Mouse (Mus musculus): ENCODE measurements around the gene Gm37240.
A peak's percentile ranks its signal among the peaks of the same experiment; 100 is the strongest.

Gene Gm37240

DNA sequence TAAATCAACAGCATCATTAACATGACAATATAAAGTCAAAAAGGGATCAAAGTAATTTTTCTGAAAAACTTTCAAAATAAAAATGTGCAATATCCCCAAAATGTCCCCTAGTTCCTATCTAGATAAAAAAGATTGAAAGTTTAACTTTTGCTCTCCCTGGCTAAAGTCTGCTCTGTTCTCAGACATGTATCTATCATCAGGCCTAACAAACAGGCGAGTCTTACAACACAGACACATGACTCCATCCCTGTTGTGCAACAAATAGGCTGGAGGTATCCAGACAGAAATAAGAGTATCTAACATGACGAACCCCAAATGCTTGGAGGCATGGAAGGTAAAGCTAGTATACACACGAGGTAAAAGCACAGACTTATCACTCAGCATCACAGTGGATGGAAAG lies 68.0 kb downstream of the Gm37240 start:
- DNase-seq, result no peak

DNA sequence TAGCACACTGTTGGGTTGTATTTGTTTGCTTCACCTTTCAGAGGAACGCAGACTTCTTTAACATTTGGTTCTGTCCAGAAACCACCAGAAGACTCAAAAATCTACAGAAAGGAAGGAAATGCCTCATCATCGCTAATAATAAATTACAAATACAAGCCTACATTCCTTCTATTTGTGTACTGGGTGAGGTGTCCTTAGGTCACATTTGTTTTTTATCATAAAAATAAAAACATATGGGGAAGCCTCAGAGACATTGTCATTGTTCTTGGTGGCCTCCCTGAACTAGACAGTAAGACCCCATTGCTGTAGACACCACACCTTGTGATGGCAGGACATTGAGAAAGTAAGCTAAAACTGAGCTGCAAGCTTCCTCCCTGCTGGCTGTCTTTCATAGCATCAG lies 70.1 kb downstream of the Gm37240 start, which contains the start of gene Fam160a1:
Fam160a1 (minus strand) TSS at position 101 of the 400 bp plus-strand sequence.
- DNase-seq, result no peak

DNA sequence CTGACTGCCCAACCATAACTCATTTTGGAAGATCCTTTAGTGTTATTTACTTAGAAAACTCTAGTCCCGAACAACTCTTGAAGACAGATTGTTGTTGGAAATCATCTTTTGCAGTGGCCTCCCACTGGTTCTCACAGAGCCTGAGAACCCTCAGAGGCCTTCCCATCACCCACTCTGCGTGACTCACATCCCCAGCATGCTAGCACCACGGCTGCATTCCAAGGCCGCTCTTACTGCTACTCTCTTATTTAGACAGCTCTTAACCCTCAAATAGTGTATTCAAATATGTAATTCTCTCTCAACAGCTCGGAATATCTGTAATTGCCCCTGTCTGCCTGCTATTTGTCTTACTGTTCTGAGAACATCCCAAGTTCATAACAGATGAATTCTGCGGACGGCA lies 73.1 kb downstream of the Gm37240 start:
- DNase-seq, result no peak

DNA sequence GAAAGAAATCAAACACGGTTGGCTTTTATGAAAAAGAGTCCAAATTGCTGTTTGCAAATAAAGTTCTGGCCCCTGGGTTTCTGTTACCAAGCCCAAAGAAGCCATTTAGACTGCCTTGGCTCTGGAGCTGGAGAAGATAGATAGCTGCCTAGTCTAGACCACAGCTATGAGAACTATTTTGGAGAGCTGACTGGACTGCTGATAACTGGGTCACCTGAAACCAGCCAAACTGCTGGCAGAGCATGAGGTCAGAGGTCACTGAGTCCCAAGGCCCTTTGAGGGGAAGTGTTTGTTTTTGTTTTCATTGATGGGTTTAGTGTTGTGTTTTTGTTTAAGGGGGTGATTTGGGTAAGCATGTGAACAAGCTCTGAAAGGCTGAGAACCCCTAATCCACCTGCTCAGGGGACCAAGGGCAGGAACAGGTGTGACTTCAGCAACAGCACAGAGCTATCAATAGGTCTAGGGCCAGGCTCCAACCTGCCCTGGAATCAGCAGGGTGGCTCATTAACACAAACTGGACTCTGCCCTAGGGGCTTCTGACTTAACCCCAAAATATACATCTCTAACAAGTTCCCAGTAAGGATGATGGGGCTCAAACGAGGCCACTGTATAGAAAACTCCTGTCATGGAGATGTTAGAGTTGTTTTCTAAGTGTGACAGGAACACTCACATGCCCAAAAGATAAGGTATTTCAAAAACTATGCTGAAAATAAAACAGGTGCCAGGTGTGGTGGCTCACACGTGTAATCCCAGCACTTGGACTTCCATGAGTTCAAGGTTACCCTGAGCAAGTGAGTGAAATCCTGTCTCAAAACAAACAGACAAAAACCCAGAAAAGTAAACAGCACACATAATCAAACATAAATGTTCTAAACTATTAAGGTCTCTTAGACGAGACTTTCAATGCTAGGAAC lies 74.0 kb downstream of the Gm37240 start:
- no peak for DNase-seq

DNA sequence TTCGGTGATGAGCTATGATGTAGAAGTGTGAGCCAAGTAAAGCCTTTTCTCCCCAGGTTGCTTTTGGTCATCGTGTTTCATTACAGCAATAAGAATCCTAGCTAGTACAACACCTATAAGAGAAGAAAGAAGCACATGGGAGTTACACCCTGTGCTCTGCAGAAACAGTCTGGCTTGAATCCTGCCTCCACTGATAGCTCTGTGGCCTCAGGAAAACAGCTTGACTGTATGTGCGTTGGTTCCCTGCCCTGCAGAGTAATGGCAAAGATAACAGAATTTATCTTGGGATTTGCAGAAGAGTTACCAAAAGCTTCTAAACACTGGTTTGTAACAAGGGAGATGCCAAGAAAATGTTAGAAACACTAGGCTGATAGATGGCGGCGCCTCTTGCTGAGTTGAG lies 75.3 kb downstream of the Gm37240 start:
- DNase-seq, result no peak

DNA sequence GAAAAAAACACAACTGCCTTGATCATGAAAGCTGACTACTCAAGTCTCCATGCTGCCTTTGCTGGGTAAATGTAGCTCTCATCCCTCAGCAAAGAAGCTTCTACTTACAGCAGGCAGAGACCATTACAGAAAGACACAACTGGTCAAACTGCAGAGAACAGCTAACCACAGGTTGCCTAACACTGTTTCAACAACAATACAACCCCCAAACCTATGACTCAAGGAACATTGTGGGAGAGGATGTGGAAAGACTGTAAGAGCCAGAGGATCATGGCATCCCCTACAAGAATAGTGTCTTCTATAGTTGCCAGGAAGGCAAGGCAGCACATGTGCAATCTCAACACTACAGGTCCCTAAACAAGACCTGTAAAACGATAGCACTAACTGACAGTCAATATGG lies 94.2 kb downstream of the Gm37240 start:
- no peak for DNase-seq

DNA sequence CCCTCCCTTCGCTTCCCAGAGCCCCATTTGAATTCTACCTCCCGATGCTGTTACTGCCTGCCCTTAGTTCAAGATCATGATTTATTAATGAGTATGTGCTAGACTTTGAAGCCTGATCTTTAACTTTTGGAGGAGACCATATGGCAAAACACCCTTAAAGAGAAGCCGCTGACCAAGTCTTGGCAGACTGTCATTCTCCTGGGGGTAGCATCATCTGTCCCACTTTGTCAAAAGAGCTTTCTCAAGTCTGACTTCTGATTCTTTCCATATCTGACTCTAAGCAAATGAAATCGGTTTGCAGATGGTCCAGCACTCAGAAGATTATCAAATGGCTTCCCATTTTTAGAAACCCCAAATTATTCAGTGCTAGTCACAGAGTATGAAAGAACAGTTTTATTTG lies 97.6 kb downstream of the Gm37240 start:
- peak; percentile 6 for DNase-seq

DNA sequence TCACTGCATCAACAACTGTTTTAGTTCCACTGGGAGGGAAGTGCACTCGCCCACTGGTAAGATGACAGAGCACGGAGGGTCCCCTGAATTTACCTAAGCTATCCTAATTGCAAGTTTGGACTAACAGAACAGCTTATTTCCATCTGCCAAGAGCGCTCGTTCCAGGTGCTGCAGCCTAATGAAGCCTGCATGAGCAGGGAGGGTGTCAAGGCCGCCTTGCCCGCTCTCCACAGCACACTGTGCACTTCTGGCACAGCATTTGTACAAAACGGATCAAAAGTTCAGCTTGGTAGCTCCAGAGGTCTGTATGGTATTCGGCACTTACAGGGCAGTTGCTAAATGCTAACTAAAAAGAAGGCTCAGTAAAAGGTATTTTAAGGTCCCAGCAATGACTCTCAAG lies 100.8 kb downstream of the Gm37240 start:
- no peak for DNase-seq

DNA sequence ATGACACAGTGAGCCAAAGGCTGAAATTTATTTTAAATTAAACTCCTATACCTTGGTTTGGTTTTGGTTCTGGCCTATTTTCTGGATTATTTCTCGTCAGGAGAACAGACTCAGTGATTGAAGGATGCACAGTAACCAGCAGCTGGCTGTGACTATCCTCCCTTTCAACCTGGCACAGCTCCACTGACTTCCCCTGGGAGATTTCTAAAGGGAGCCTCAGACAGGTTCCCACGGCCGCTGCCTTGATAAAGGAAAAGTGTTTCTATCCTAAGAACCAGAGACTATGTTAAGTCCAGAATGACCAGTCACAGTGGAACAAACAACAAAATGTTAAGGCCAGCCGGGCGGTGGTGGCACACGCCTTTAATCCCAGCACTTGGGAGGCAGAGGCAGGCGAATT lies 106.4 kb downstream of the Gm37240 start:
- DNase-seq, result no peak

DNA sequence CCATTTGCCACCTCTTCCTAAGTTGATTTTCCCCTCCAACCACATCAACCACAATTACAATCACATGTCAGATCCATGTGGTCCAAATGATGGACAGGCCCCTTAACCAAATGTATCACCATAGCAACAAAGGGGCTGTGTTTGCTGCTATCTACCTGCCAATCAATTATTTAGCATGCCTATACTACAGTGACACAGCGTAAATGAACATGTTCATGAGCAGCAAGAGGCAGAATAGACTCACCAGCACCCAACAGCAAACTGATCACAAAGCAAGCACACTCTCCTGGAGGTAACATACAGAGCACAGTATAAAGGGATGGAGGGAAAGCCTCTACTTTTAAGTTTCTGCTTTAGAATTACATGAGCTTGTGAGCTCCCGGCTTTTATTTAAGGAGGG lies 107.0 kb downstream of the Gm37240 start:
- no peak for DNase-seq

DNA sequence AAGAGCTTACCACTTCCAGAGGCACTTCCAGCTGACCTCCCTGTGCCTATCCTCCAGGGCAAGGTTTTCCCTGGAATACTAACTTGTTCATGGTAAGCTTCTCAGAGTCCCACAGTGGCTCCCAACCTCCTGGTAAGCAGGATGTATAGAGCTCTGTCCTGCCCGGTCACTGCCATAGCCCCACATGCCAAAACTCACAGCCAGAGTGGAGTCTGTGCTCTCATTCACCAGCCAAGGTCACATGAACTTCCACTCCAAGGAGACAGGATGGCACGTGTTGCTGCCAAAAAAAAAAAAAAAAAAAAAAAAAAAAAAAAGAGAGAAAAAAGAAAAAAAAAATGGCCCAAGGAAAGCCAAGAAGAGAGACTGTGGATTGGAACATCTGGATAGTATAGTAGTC lies 109.5 kb downstream of the Gm37240 start:
- no peak for DNase-seq

DNA sequence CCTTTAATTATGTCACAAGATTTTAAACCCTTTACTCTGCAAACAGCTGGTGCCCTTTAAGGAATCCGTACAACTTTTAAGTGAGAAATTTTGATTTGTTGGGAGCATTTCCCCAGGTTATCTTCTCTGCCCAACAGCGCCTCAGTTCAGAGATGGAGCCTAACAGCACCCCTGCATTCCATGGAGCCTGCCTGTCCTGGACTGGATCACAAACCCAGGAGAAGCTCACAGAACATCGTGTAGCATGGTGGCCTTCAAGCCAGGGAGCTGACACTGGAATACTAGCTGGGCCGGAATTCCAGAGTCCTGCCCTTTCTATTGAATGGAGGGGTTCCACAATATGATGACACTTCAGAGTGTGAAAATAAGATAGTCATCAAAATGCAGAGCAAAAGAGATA lies 110.0 kb downstream of the Gm37240 start:
- DNase-seq, result no peak

DNA sequence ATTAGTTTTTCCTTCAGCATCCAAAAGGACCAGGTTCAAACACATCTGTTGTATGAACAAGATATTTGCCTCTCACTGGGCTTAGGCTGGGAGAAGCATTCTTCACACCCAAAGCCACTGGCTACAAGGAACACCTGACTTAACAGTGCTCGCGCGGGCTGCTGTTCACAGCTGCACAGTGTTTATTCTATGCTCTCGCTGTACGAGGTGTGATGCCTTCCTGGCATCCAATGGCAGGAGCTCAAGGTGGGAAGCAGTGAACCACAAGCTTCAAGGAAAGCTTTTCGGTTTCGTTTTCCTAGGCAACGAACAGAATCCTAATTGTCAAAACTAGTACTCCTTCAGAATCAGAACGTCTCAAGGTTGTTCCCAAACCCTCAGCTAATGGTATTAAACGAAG lies 110.6 kb downstream of the Gm37240 start:
- DNase-seq, result no peak

DNA sequence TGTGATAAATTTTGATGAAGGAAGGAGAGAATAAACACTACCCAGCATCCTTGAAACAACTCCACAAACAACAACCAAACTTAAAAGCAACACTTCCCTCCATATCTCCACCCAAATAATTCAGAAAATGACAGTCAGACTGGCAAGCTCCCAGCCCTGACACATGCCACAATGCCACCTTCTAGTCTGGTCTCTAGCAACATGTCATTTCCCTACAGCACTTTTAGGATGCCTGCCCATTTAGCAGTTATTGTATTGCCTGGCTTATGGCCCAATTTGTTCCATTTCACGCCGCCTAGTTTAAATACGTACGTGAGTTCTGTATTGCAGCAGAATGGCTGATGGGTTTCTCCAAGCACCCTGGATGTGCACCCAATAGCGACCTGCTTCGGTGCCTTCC lies 111.2 kb downstream of the Gm37240 start:
- DNase-seq, result no peak

DNA sequence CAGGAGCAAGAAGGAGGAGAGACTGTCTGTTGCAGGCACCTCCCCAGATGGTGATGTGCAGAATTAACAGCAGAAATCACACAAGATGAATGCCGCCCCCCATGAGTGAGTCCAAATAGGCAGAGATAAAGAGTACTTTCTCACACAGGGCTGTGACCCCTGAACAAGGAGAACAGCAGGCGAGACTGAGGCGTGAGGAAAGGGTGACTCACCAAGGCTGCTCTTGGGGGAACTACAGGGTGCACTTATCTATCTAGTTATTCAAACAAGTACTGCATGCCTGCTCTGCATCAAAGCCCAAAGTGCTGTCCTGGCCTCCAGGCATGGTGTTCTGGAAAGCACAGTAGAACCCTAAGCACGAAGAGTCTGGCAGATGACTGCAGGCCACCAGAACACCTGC lies 113.4 kb downstream of the Gm37240 start:
- peak; percentile 10 for DNase-seq

DNA sequence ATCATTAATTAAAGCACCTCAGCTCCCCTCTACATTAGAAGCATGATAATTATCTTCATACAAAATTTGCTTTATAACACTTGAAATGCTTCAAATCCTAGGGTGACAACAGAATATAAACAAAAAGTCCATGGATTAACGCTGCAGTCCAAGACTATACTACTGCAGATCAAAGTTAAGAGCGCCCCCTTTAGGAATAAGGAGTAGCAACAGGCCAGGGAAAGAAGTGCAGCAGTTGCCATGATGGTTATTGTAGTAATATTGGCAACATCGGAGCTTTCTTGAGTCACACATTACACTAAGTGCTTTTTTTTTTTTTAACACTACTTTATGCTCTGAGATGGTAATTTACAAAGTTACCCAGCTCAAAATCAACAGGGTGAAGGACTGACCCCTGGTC lies 113.9 kb downstream of the Gm37240 start:
- DNase-seq, result peak; percentile 17

DNA sequence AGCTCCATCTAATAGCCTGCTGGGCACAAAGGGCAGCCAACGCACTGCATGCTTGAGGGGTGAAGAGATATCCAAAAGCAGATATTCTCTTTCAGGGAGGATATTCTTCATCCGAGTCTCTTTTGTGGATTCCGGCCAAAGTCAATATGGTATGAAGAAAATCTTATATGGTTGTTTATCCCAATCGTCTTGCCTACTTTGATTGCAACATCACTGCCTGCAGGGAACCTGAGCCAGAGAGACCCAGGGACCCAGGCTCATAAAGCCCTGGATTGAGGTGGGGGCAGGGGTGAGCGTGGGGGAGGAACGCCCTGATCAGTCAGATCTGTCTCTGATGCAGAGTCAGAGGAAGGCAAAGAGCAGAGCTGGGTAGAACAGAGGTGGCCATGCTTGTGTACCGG lies 122.4 kb downstream of the Gm37240 start:
- DNase-seq, result no peak

DNA sequence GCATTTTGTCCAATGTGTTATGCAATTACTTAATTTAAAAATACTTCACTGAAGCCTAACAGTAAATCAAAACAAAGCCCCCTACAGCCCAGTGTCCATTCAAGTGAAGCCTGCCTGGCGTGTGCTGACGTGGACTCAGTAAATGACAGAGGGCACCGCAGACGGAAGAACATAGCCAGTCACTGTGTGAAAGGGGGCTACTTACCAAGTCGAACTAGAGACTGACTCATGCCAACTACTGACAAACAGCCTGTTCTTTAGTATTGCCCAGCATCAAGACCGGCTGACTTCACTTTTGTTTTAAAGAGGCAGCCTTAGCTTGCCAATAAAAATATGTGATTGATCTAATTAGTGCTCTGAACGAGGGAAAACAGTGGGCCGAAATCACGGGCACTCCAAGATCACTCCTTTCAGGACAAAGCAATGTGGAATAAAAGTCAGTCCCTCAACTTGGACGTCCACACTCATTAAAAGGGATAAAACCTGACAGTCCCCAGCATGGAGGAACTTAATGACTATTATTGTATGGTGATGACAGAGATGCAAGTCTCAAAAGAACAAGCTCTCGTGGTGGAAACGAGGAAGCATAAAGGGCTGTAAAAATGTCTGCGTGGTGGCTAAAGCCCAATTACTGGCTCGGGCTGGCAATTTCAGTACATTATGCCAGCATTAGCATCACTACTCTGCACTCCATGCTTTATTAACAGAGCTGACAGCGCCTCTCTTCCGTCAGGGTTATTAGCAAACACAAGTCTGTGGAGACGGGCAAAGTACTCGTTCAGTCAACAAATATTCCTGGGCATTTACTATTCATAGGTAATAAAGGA lies 123.1 kb downstream of the Gm37240 start:
- DNase-seq, result no peak

DNA sequence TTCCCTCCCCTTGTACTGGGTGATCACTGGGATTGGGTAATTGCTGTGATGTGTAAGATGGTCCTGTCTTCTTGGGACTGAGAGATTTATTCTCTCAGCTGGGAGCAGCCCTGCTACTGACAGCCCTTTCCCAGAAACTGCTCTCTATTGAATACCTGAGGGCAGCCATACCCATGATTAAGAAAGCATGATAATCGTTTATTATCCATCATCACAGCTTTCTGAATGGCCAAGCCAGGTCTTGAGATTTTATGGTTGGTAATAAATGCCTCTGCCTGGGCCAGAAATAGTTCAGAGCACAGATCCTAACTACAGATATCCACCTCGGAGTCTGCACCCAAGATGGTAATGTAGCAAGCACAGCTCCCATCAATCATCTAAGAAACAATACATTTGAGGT lies 129.4 kb downstream of the Gm37240 start:
- no peak for DNase-seq

DNA sequence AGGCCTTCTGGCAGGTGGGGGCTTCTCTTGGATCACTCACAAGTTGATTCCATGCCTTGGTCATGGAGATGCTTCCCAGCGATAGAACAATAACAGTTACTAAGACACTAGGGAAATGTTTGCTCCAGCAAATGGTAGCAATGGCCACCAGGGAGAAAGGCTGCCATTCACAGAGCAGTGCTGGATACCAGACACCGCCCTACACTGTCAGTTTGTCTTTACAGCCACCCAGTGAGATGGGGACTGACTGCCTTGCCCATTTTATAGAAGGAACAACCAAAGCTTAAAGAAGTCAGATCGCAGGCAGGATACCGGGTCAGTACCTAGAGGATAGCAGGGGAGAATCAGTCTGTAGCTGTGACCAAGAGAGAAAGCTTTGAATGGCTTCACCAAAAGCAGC lies 129.9 kb downstream of the Gm37240 start:
- no peak for DNase-seq

DNA sequence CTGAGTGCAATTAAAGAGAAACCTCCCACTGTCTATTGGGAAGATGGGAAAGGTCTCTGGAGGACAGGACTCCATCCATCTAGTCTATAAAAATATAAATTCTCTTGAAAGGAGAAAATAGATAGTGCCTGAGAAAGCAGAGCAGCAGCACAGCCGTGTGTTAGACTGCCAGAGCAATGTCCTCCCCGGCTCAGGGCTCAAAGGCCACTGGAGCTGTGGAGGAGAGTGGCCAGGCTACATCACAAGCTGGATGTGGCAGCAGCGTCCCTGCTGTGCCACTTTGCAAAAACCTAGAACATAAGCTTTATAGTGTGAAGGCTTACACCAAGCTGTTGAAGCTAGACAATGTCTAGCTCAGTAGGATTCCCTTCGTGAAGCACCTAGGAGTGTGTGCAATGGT lies 138.0 kb downstream of the Gm37240 start:
- no peak for DNase-seq

DNA sequence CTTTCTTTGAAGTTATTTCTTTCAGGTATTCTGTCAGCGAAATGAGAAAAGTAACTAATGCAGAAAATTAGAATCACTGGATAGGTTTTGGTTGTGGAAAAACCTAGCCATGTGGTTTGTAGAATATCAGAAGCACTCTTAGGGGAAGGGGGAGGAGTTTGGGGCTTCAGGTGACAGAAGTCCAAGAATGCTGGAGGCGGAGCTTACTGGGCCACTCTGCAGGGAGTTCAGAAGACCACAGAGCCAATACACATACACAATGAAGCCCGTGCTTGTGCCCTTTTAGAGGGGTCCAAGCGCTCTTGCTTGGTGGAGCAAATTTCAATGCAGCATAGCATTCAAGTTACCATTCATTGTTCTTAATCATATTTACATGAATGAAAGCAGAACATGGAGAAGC lies 138.5 kb downstream of the Gm37240 start:
- no peak for DNase-seq

DNA sequence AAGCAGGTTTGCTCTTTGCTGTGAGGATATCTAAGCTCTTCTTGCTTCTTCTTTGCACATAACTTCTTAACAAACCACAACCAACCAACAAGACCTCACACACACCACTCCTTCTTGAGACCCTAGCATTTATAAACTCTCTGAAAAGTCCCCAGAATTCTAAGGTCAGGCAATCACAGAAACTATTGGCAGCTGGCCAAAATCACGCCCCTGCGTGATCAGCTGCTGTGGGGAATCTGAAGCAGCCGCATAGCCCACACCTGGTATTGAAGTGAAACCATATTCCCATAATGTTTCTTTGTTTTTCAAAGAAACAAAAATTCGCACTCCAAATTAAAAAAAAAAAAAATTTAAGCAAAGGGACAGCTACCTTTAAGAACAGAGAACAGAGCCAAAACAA lies 141.2 kb downstream of the Gm37240 start:
- no peak for DNase-seq

DNA sequence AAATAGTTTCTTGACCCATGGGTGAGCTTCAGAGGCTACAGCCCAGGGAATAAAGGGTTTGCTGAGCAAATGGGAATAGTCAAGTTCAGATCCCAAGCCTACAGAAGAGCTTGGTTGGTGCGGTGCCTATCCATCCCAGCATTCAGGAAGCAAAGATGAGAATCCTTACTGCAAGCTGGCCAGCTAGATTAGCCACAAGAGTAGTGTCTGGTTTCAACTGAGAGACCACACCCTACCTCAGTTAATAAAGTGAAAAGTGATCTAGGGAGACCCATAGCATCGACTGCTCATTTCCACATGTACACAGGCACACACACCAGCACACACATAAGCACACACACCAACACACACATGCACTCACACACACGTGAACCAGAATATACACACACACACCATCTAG lies 145.6 kb downstream of the Gm37240 start:
- DNase-seq, result no peak
